Mouse (Mus musculus): ENCODE data around the gene Cdkn2c.
"Not testable (repeated sequence)": the region's sequence is repeated elsewhere in the genome, so short reads cannot be mapped to it uniquely, and the experiment has no call there.

Cdkn2c gene

GRCm38 (mm10) chr4:109666461-109667269 lies at the start of gene Cdkn2c:
Cdkn2c (minus strand) TSS chr4:109667189.
- DNase-seq: peak; percentile 89

- no peak for DNase-seq
Observed at GRCm38 (mm10) chr4:109705349-109705748, 38.4 kb upstream of the Cdkn2c start.

GRCm38 (mm10) chr4:109703568-109703967 lies 36.6 kb upstream of the Cdkn2c start:
- peak; percentile 81 for DNase-seq

GRCm38 (mm10) chr4:109700727-109701126 lies 33.7 kb upstream of the Cdkn2c start:
- not testable (repeated sequence) for DNase-seq

GRCm38 (mm10) chr4:109692674-109693073 lies 25.7 kb upstream of the Cdkn2c start:
- no peak for DNase-seq

- no peak for DNase-seq
Observed at GRCm38 (mm10) chr4:109683561-109683960, 16.6 kb upstream of the Cdkn2c start.

- DNase-seq: no peak
Observed at GRCm38 (mm10) chr4:109677221-109677620, 10.2 kb upstream of the Cdkn2c start.

- peak; percentile 98 for DNase-seq
Observed at GRCm38 (mm10) chr4:109676218-109677215, 9.5 kb upstream of the Cdkn2c start, which contains the start of gene Faf1. Faf1 (plus strand) TSS chr4:109676588.

- DNase-seq: no peak
Observed at GRCm38 (mm10) chr4:109674097-109674496, 7.1 kb upstream of the Cdkn2c start.

GRCm38 (mm10) chr4:109671941-109672340 lies 5.0 kb upstream of the Cdkn2c start:
- DNase-seq: no peak

- DNase-seq: peak; percentile 52
Observed at GRCm38 (mm10) chr4:109670213-109670612, 3.2 kb upstream of the Cdkn2c start.

- DNase-seq: no peak
Observed at GRCm38 (mm10) chr4:109667518-109667917, 529 bp upstream of the Cdkn2c start.

GRCm38 (mm10) chr4:109665982-109666460 lies 968 bp downstream of the Cdkn2c start:
- peak; percentile 51 for DNase-seq

GRCm38 (mm10) chr4:109665101-109665981 lies 1.6 kb downstream of the Cdkn2c start:
- DNase-seq: peak; percentile 88

- DNase-seq: no peak
Observed at GRCm38 (mm10) chr4:109664091-109664490, 2.9 kb downstream of the Cdkn2c start.

- DNase-seq: no peak
Observed at GRCm38 (mm10) chr4:109662271-109662670, 4.7 kb downstream of the Cdkn2c start.

- no peak for DNase-seq
Observed at GRCm38 (mm10) chr4:109661183-109661582, 5.8 kb downstream of the Cdkn2c start.

GRCm38 (mm10) chr4:109660568-109660967 lies 6.4 kb downstream of the Cdkn2c start:
- DNase-seq: no peak

GRCm38 (mm10) chr4:109659571-109659970 lies 7.4 kb downstream of the Cdkn2c start:
- no peak for DNase-seq

GRCm38 (mm10) chr4:109658826-109659225 lies 8.2 kb downstream of the Cdkn2c start:
- no peak for DNase-seq

- DNase-seq: no peak
Observed at GRCm38 (mm10) chr4:109657851-109658500, 9.0 kb downstream of the Cdkn2c start.
